Mouse (Mus musculus) layer of hippocampus, adult 8-10 months (tissue): ENCODE measurements around the gene Sntg2. TPM values are rescaled to one million over a fixed set of nuclear protein-coding genes. Genes with fewer than 3 reads are reported as not detected.

Experiments
- DNase-seq, 2 experiments: peaks; one replicate each; pipeline ENCODE4 v3.0.0; 2022; ENCODE audit warnings: low spot score in 2 of 2
- total RNA-seq, 4 experiments: library from RNA; stranded (reverse); gene quantifications; 2 replicates each; pipeline ENCODE4 v1.2.4; 2022

The Sntg2 gene
- total RNA-seq, 4 experiments from 2014 or later: 4.5 to 8.3 (median 7.0) TPM

DNA sequence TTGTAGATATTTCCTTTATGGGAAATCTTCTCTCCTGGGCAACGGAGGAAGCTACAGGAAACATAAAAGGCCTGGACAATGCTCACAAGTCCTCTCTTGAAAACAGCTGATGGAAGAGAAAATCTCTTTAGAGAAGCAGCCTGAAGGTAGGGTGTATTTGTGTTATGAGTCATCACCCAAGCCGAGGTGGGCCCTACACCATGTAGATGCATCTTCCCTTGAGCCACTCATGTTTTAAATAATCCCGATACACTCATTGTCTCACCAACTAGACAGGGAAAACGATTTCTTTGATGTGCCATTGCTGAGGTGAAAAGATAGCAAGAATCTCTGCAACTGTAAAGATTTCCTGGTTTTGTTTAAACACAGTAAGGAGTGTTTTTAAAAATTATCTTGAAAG, 89.4 kb downstream of the Sntg2 start:
- no peak for DNase-seq

DNA sequence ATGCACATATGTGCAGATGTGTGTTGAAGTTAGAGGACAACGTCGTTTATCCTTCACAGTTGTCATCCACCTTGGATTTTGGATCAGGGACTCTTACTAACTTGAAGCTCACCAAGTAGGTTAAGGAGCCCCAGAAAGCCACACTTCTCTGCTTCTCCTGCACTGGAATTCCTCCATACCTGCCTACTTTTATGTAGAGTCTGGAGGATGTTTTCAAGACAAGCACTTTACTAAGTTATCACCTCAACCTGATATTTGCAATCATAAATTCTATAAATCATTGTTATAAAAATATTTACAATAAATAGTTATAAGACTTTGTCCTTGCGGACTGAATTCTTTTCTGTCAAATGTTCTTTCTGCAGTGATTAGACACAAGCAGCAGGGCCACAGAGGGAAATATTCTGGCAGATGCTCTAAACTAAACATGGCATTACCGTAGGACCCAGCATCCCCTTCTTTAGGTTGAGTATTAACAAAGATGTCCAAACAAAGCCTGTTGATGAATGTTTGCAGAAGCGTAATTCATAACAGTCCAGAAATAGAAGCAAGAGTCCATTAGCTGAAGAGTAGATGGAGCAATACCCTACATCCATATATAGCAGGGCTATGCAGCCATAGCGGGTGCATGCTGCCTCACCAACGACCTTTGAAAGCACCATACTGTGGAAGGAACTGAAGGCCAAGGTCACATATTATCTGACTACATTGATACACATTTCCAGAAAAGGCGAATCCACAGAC, 100.8 kb downstream of the Sntg2 start:
- no peak for DNase-seq

DNA sequence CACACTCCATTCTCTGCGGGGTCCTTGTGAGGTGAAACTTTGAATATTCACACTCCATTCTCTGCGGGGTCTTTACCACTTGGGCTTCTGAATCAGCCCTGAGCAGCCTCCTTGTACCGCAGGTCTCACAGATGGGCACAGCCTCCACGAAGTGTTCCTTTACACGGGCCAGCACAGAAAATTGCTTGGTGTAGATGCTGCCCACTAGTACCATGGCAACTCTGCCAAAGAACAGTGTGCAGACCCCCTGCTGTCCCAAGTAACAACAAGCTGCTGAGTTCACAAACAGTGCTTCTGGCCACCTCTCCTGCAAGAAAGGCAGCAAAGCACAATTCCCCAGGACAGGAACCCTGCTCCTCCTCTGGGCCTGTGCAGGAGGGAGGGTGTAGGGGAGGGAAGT, 109.0 kb downstream of the Sntg2 start:
- DNase-seq: no peak

DNA sequence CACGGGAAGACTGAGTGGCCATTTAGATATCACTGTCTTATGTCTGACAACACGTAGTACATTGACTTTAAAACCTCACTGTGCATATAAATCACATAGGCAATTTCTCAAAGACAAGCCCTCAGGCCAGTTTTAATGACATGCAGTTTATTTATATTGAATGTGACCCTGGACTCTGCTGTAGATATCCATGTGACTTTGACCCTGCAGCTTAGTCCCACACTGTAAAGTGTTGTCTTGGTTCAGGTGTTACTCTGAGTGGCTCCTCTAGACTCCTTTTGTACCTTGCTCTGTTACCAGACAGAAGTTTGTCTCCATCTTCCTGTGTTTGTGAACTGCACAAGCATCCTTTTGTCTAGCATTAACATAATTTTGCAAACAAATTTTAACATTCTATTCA, 112.0 kb downstream of the Sntg2 start:
- DNase-seq: no peak

DNA sequence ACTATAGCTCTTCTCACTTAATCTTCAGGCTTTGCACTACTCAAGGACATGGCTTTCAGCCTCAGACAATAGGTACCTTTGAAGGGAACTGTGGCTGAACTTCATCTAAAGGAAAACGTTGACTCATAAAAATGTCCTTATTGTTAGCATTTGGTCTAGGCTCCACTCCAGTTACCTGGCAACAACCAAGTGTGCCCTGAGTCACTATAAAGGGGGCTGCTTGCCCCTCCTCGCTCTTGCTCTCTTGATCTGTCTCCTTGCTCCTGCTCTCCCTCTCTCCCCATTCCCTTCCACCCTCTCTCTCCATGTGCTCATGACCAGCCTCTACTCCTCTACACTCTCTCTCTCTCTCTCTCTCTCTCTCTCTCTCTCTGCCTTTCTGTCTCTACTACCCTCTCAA, 114.5 kb downstream of the Sntg2 start:
- no peak for DNase-seq

DNA sequence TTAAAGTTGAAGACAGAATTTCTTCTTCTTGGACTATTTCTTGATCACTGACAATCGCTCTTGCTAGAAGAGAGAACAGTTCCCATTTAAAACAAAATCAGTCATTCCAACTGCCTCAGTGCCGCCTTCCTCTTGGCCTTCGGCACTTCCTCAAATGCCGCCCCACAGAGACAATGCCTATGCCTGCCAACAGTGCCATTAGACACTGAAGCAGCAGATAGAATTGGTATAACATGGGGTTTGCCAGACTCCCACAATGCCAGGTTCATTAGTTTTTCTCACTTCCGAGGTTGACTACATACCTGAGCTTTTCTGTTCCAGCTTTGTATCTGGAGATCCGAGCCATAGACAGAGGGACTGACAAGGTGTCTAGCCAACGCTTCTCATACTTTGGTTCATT, 115.5 kb downstream of the Sntg2 start:
- no peak for DNase-seq

DNA sequence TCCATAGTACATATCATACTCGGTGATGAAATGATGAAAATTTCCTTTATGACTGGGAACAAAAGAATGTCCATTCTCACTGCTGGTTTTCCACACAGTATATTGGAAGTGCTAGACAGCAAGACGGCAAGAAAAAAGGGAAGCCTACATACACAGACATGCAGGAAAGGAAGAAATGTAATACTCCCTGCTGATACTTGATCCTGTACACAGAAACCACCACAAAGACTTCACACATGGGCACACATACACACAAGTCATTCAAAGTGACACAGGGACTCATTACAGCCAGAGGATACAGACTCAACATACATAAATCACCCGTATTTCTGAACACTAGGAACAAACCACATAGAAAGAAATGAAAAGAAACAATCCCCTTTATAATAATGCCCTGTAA, 117.0 kb downstream of the Sntg2 start:
- DNase-seq: no peak

DNA sequence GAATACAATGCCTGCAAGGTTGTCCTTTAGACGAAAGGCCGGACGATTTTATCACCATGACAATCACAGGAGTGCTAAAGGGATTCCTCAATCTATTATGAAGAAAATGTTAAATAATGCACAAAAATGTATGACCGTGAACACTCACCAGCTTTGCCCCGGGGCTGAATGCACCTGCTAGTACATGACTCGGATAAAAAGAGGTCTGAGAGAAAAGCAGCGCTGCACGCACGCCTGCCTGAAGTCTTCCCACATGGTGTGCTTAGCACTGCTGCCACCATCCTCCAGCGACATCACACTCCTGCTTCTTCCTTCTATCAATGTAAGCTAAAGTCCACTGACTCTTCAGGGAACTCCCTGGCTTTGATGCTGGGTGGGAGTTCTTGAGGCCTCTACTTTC, 118.6 kb downstream of the Sntg2 start:
- no peak for DNase-seq

DNA sequence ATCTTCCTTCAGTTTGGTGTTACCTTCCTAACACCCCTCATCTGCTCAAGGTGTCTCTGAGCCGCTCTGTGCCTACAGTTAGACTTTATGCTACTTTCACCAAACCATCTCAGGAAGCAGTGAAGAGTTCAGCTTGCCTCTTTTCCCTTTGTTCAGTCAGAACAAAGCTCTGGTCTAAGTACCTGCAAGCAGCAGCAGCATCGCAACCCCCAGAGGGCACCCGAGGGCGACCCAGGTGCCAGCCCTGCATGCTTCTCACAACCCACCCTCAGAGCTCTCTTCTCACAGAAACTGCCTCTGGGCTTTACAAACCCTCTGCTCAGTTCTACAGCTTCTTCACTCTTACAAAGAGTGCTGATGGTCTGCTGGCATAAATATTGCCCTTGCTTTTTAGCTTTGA, 120.8 kb downstream of the Sntg2 start:
- DNase-seq: no peak

DNA sequence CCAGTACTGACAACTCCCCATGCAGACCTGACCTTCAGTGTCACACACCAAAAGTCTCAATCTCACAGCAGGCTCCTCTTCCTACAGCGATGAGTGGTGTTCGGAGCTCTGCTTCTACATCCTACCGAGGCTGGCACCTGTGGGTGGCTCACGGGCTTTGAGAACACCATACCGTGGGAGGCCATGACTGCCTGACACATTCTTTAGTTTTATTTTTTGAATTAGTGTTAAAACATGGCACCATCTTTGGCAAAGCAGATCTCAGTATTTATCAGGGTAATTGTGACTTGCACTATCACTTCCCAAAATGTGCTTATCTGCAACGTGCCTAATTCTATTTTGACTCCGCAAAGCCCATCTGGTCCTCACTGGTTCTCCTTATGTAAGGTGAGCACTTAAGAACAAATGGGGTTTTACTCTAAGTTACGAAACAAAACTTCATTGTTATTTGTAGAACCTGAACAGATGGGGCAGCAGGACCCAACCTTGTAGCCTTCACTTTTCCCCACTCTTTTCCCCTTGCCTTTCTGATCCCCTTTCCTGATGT, 121.8 kb downstream of the Sntg2 start:
- no peak for DNase-seq

DNA sequence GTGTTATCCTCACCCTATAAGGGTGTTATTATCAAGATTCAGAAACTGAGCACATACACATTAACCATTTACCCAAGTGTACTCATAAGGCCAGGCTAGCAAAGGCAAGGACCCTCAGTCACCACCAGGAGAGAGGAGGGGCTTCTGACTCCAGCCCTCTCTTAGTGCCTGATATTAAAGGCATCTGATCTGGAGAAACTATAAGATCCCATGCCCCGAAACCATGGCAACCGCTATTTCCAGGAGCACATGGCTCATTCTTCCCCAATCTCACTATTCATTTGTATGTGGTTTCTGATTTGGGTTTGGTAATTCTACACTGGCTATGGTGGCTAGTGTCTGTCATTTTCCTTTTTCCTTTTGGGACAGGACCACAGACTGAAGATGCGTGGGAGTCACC, 124.1 kb downstream of the Sntg2 start:
- no peak for DNase-seq

DNA sequence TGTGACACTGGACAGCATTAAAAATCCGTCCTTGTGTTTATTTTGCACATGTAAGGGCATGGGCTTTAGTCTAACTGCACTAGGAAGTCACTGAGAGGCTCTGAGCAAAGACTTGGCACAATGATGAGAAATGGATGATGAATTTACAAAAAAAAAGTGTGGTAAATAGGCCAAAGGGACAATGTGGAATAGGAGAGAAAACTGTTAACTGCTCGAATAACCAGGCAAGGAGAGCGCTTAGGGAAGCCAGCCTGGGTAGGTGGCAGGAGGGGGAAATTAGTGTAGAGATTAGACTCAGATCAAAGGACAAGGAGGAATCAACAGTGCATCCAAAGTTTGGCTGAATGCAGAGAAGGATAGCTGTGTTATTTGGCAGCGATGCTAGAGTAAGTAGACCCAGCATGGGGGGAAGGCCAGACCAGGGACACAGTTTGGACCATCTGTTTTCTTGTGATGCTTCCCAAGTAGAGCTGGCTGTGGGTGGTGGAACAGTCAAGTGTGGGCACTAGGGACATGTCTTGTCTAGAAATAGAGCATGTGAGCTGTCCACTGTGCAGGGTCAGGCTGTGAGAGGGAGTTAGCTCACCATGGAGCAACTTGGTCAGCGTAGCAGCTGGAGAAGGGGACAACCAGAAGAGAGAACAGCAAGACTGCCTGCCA, 126.8 kb downstream of the Sntg2 start:
- DNase-seq: peak in 1 of 2 experiments; percentile 15

DNA sequence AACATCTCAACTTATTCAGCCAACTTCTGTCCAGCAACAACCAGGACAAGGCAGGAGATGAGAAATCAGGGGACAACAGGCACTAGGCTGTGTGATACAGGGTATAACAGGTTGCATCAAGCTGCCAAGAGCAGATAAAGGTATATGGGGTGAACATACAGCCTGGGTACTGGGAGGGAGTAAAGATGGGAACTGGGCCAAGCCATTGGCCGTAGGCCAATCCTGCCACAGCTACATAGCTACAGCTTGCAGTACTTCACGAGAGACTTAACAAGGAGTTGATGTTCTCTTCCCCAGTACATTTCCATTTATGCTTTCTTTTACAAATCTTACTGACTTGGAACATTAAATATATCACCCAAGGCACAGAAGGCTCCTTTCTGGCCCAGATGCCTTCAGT, 129.0 kb downstream of the Sntg2 start:
- peak in 1 of 2 experiments; percentile 44 for DNase-seq

DNA sequence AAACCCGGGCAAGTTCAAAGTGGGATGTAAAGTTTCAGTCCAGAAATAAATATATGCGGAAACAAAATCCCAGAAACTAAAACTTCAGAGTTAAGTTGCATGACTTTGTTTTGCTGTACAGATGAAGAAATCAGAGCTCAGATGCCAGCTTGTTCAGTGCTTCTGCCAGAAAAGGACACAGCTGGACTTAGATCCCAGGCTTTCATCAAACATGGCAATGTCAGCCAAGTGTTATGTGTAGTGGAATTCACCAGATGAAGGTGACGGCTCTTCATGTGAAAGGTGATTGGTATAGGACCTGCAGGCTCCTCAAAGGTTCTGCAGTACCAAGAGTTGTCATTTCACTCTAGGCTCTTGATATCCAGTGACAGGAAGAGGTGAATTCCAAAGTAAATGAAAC, 132.3 kb downstream of the Sntg2 start:
- DNase-seq: no peak

DNA sequence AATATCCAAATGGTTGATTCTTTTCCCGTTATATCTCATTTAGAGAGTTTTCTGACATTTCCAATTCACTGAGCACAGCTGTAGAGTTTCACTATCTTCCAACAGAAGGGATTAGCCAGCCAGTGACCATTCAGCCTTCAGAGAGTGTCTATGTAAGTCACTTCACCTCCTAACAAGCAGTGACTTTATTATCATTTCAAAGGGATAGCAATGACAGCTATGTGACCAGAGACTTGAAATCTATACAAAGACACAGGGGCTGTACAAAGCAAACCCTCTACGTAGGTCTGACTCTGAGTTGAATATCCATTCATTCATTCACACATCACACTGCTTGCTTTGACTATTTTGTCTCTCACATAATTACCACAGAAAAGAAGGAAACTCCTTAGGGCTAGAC, 138.2 kb downstream of the Sntg2 start:
- no peak for DNase-seq

DNA sequence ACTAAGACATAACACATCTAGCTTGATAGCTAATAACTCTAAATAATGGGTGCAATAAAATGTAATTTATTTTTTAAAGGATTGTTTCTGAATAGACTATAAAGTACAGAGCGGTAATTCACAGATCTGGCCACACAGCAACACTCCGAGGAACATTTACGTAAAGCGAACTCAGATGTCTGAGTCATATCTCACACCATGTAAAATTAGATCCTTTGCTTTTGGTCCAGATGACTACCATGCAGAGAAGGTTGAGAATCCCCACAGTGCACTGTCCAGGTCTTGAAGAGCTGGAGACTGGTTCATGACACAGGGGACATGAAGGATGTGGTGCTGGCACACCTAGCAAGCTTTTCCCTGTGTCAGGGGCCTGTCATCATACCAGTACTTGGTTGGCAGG, 145.2 kb downstream of the Sntg2 start:
- no peak for DNase-seq

DNA sequence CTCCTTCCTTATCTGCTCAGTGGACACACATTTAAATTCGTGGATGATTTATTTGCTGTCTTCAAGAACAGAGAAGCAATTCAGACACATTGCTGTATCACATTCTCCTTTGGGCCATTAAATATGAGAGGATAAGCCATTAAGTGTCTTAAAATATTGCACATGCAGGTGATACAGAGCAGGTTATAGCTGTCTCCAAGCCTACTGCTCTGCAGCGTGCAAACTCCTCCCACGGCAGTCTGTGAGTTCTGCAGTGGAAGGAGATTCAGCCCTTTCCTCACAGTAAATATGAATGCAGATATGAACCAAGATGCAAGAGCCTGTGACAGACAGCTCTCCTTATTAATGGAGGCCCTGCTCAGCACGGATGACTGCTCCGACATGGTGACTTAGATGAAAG, 146.9 kb downstream of the Sntg2 start:
- DNase-seq: no peak

DNA sequence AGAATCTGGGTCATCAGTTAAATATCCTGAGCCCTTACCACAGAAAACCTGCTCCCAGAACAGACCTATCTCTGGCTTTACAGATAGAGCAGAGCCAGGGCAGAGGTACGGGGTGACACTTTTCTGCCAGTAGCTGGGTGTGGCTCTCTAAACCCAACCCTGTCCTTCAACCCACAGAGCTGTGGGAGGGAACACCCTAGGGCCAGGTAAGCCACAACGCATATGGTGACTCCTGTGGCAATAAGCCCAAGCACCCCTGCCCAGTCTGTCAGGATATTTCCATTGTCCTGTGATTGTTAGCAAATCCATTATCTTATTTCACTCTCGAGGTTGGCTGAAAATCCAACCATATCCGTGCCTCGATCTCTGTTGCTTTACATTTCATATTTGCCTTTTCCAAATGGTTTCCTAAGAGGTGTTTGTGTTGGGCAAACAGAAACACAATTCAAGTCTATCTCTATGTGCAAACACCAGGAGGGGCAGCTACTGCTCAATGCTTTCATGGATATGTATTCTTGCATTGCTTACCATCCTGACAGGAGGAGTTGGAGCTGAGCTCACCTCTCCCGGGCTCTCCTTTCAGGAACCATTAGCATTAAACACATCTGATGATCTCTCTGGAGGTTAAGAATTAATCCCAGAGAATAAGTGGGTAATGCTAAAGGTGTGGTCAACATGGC, 156.3 kb downstream of the Sntg2 start:
- DNase-seq: no peak

DNA sequence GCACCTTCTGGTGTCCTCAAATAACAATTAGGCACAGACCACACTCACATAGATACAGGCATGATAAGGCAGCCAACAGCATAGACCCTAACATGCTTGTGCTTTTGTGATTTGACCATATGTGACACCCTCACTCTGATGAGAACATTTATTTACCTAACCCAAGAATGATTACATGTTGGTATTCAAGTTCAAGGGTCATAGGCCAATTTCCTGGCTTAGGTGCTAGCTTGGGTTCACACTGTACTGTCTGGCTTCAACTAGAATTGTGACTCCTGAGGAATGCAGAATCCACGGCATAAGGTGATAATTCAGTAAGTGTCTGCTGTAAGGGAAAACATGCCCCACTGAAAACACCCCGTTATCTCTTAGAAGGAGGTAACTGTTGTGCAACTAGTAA, 158.4 kb downstream of the Sntg2 start:
- no peak for DNase-seq

DNA sequence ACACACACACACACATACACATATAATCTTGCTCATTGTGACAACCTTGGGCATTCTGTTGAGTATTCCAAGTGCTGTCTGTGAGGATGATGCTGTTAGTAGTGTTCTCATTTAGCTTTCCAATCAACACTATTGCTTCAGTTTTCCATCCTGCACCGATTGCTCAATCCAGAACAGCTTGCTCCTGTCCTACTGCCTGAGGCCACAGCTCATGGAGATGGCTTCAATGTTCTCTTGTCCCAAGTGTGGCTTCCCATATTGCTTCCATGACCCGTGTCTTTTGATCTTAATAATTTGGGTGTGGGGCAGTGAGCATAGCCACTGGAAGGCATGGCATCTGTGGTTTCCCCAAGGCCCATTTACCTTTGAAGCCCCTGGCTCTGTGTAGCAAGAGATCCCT, 162.8 kb downstream of the Sntg2 start:
- DNase-seq: no peak

DNA sequence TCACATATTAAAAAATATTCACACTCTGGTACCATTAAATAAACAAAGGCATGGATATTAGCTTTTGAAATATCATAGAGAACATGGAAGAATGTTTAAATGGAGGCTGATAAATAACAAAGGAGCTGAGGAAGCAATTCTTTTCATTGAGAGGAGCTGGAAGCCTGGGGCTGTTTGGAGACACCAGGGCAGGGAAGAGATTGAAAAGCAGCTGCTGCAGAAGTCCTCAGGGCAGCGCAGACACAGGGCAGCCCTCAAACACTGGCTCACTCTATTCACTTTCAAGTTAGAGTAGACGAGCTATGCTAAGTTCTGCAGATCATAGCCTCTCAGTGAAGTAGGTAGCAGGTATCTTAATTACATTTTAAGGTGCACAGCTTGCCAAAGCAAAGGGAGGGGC, 164.6 kb downstream of the Sntg2 start:
- DNase-seq: no peak

DNA sequence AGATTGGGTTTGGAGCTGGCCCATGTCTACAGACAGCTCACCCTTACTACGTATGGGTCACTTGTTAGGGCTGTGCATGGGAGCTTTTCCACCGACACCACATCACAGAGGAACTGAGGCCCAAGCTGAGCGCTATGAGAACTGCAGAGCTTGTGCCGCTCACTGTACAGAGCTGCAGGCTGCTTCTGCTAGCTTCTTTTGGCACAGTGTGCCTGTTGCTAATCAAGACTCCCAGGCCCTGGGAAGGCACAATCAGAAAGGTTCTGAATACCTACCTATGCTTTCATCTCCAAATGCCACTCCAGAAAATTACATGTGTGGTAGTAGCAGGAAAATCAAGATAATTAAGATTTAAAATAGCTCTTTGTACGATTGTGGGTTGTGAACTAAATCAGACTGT, 165.1 kb downstream of the Sntg2 start:
- no peak for DNase-seq

DNA sequence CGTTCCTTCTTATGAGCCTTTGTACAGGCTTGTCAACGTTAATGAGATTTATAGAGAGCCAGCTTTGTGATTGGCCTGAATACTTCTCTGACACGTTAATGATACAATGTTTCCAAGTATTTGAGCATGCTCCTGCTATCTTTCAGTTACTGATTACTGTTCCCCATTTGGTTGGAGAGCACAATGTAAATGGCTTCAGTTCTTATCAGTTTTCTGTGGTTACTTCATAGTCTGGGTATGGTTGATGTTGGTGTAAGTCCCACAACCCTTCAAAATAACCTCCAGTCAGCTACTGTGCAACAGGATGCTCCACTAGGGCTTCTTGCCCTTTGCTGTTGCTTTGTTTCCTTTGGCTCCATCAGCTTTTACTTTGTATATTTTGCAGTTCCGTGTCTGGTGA, 168.7 kb downstream of the Sntg2 start:
- no peak for DNase-seq
